Mouse (Mus musculus) testis, adult 2 months (tissue): Measurements from ENCODE around the gene Mdga1.

Experiments
- CTCF ChIP-seq: fragments of 200-500 bp; IDR thresholded peaks from 2 replicates; pipeline ENCODE4 v1.5.1; 2012; ENCODE audit warnings: low read depth, mild to moderate bottlenecking, inconsistent platforms, low read length, moderate library complexity; ENCODE audit not compliant: control insufficient read depth, insufficient read depth, insufficient replicate concordance
- POLR2A ChIP-seq: fragments of 200-500 bp; IDR thresholded peaks from 2 replicates; pipeline ENCODE4 v1.6.1; 2012; ENCODE audit warnings: low read depth, mild to moderate bottlenecking, inconsistent platforms, low read length, moderate library complexity; ENCODE audit not compliant: control insufficient read depth

- TF ChIP-seq POLR2A: no peak
- TF ChIP-seq CTCF: no peak
These were observed 21.0 kb upstream of the Mdga1 start for GRCm38 (mm10) chr17:29990845-29991244.
